Mouse (Mus musculus) C2C12 (cell line): Measurements from ENCODE around the gene Gm20388.

Experiments used
- CEBPB ChIP-seq: IDR thresholded peaks from one replicate; pipeline ENCODE4 v1.6.1; 2011; ENCODE audit warnings: low read depth, mild to moderate bottlenecking, control low read depth, moderate library complexity
- CTCF ChIP-seq: IDR thresholded peaks from one replicate; pipeline ENCODE4 v1.5.1; 2011; ENCODE audit not compliant: control insufficient read depth, insufficient read depth, insufficient read length
- MYOD1 ChIP-seq: IDR thresholded peaks from one replicate; pipeline ENCODE4 v1.6.1; 2011; ENCODE audit warnings: low read depth; ENCODE audit not compliant: control insufficient read depth, insufficient read length

GRCm38 (mm10) chr8:121631645-121632071, 1721.0 kb downstream of the Gm20388 start:
- TF ChIP-seq CEBPB (no peak), CTCF (no peak), MYOD1 (peak; percentile 29)
